Mouse (Mus musculus): ENCODE data around the gene Mapk14. TPM values are rescaled to one million over a fixed set of nuclear protein-coding genes. Genes with fewer than 3 reads are reported as not detected.

Gene Mapk14
- total RNA-seq, 1 experiment from 2014 or later = 94.2 TPM

GRCm38 (mm10) chr17:28776817-28777216, 85.7 kb downstream of the Mapk14 start:
- ATAC-seq (replicated peaks; ENCODE audit: low read depth, poor library complexity, severe bottlenecking) = no peak

- no peak for ATAC-seq (replicated peaks; ENCODE audit: low read depth, poor library complexity, severe bottlenecking)
Observed at GRCm38 (mm10) chr17:28777231-28778005, 86.3 kb downstream of the Mapk14 start.

GRCm38 (mm10) chr17:28779735-28780134, 88.6 kb downstream of the Mapk14 start:
- no peak for ATAC-seq (replicated peaks; ENCODE audit: low read depth, poor library complexity, severe bottlenecking)

GRCm38 (mm10) chr17:28780836-28781235, 89.7 kb downstream of the Mapk14 start:
- ATAC-seq (replicated peaks; ENCODE audit: low read depth, poor library complexity, severe bottlenecking) = no peak

GRCm38 (mm10) chr17:28781290-28782045, 90.3 kb downstream of the Mapk14 start:
- no peak for ATAC-seq (replicated peaks; ENCODE audit: low read depth, poor library complexity, severe bottlenecking)

GRCm38 (mm10) chr17:28785036-28785435, 93.9 kb downstream of the Mapk14 start:
- ATAC-seq (replicated peaks; ENCODE audit: low read depth, poor library complexity, severe bottlenecking) = no peak

GRCm38 (mm10) chr17:28787507-28787906, 96.4 kb downstream of the Mapk14 start:
- no peak for ATAC-seq (replicated peaks; ENCODE audit: low read depth, poor library complexity, severe bottlenecking)

GRCm38 (mm10) chr17:28797031-28797430, 105.9 kb downstream of the Mapk14 start:
- ATAC-seq (replicated peaks; ENCODE audit: low read depth, poor library complexity, severe bottlenecking) = no peak

Other genes starting within 250 kb of the Mapk14 start
- gene Fkbp5, start 173.8 kb upstream of the Mapk14 start, total RNA-seq (2017) = 35.0 and 49.6 TPM in 2 replicates
- not detected in 2 replicates for gene Armc12, start 160.5 kb upstream of the Mapk14 start, total RNA-seq (2017)
- gene Clpsl2, start 141.9 kb upstream of the Mapk14 start, total RNA-seq (2017) = not detected in 2 replicates
- not detected in 2 replicates for gene Clps, start 130.6 kb upstream of the Mapk14 start, total RNA-seq (2017)
- gene Lhfpl5, start 115.7 kb upstream of the Mapk14 start, total RNA-seq (2017) = not detected in 2 replicates
- gene Srpk1, start 68.6 kb upstream of the Mapk14 start, total RNA-seq (2017) = 126 and 167 TPM in 2 replicates
- 1.1 TPM in 1 of 2 replicates, not detected in the other for gene Slc26a8, start 1.1 kb upstream of the Mapk14 start, total RNA-seq (2017)
- 3.4 TPM in 1 of 2 replicates, not detected in the other for gene AC170998.1, start 34.8 kb downstream of the Mapk14 start, total RNA-seq (2017)
- gene Mapk13, start 78.0 kb downstream of the Mapk14 start, total RNA-seq (2017) = 0.73 TPM in 1 of 2 replicates, not detected in the other
- 8.6 and 9.7 TPM in 2 replicates for gene Brpf3, start 109.8 kb downstream of the Mapk14 start, total RNA-seq (2017)
- gene Pnpla1, start 167.1 kb downstream of the Mapk14 start, total RNA-seq (2017) = not detected in 2 replicates
- 1.0 and 1.6 TPM in 2 replicates for gene 4930539E08Rik, start 224.0 kb downstream of the Mapk14 start, total RNA-seq (2017)

All from common myeloid progenitor, adult 5-6 weeks (primary cell).